Mouse (Mus musculus): ENCODE results near the gene L3hypdh. TPM values are rescaled to one million over a fixed set of nuclear protein-coding genes. Genes with fewer than 3 reads are reported as not detected.

Gene L3hypdh
- polyA plus RNA-seq, 2 experiments: 5.2 to 6.0 TPM

DNA sequence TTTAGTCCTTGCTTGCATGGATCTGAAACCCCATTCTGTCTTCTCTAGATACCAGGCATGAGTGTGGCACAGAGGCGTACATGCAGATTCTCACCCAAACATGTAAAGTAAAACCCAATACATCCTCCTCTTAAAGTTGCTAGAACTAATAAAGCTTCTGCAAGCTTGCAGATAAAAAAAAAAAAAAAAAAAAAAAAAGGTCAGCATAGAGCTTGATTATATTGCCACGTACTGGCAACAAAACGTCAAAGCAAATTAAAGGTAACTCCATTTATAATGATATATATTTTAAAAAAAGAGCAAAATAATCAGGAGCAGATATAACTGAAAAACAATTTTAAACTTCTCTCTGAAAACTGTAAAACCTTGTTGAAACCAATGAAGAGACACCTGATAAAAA lies 44.0 kb downstream of the L3hypdh start:
- Histone ChIP-seq H3K9me3 (ENCODE audit: control insufficient read depth, low read length) (no peaks in the 10 kb centered on the region), H3K4me3 (ENCODE audit: insufficient read depth in 1 of 2, low read depth in 2 of 2, low read length in 2 of 2) (no peak overlapping the region), H3K36me3 (replicated peaks; ENCODE audit: control insufficient read depth, insufficient read depth, low read depth) (no peaks in the 10 kb centered on the region), H3K4me1 (replicated peaks; ENCODE audit: control insufficient read depth in 2 of 2, insufficient read depth in 2 of 2, low read length in 1 of 2) (peaks cover 0 to 5% of the 10 kb centered on the region in 2 experiments; a peak in 2 of 4 replicates), H3K4me2 (ENCODE audit: low read depth) (no peak overlapping the region), H3K27ac (no peak overlapping the region), H3K27me3 (ENCODE audit: control insufficient read depth, insufficient read depth, low read length) (no peaks in the 10 kb centered on the region), H3K9ac (replicated peaks) (no peak overlapping the region)
- DNase-seq (ENCODE audit: low read depth in 3 of 3, low spot score in 3 of 3): no peak
- no peak for ATAC-seq (ENCODE audit: insufficient read depth)
- 69% methylated on average over 3 of the region's 3 CpGs for WGBS (ENCODE audit: insufficient replicate concordance)
- TF ChIP-seq CTCF (IDR thresholded peaks at IDR 0.05; ENCODE audit: low read depth) (no peak), EP300 (IDR thresholded peaks at IDR 0.05; ENCODE audit: low read depth) (no peak)

DNA sequence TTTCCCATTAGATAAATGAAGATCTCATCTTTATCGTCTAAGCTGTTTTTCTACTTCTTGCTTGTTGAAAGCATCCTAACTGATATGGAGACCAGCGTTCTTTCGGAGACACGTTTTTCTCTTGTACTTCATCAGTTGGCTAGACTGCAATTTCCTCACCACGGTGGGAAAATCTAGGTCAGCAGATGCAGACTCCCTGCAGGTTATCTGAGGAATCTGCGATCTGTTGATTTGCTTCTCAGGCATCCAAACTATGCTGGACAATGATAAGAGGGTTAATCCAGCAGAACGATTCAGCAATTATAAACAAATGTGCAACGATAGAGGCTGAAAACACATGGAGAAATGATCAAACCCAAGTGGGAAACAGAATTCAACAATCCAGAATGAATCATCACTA lies 45.7 kb downstream of the L3hypdh start:
- Histone ChIP-seq H3K27ac (no peak overlapping the region), H3K27me3 (ENCODE audit: control insufficient read depth, insufficient read depth, low read length) (no peaks in the 10 kb centered on the region), H3K9me3 (ENCODE audit: control insufficient read depth, low read length) (no peaks in the 10 kb centered on the region), H3K9ac (replicated peaks) (no peak overlapping the region), H3K4me2 (ENCODE audit: low read depth) (no peak overlapping the region), H3K36me3 (replicated peaks; ENCODE audit: control insufficient read depth, insufficient read depth, low read depth) (no peaks in the 10 kb centered on the region), H3K4me3 (ENCODE audit: insufficient read depth in 1 of 2, low read depth in 2 of 2, low read length in 2 of 2) (no peak overlapping the region), H3K4me1 (replicated peaks; ENCODE audit: control insufficient read depth in 2 of 2, insufficient read depth in 2 of 2, low read length in 1 of 2) (peaks cover 0 to 7% of the 10 kb centered on the region in 2 experiments; a peak in 2 of 4 replicates)
- 53% methylated on average over 8 of the region's 8 CpGs for WGBS (ENCODE audit: insufficient replicate concordance)
- no peak for TF ChIP-seq EP300 (IDR thresholded peaks at IDR 0.05; ENCODE audit: low read depth)
- no peak for TF ChIP-seq CTCF (IDR thresholded peaks at IDR 0.05; ENCODE audit: low read depth)
- ATAC-seq (ENCODE audit: insufficient read depth): no peak
- DNase-seq (ENCODE audit: low read depth in 3 of 3, low spot score in 3 of 3): no peak

DNA sequence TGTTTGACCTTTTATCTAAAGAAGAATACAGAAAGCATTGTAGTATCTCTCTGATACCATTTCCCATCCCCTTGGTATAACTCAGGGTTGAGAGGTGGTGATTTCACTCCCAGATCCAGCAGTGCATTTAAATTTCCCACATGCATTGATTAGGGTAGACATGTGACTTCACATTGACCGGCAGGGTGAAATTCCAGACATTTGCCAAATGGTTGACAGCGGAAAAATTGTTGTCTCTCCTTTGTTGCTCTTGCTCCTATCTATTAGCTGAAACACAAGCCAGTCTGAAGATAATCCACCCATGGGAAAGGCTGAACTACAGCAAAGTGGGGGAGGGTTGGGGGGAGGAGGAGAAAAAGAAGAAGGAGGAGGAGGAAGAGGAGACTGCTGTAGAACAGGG lies 46.4 kb downstream of the L3hypdh start:
- H3K4me3 ChIP-seq (ENCODE audit: insufficient read depth in 1 of 2, low read depth in 2 of 2, low read length in 2 of 2): no peak overlapping the region
- WGBS (ENCODE audit: insufficient replicate concordance): 47% methylated on average over 2 of the region's 2 CpGs
- no peaks in the 10 kb centered on the region for H3K27me3 ChIP-seq (ENCODE audit: control insufficient read depth, insufficient read depth, low read length)
- no peak overlapping the region for H3K9ac ChIP-seq (replicated peaks)
- no peaks in the 10 kb centered on the region for H3K36me3 ChIP-seq (replicated peaks; ENCODE audit: control insufficient read depth, insufficient read depth, low read depth)
- no peak overlapping the region for H3K27ac ChIP-seq
- H3K4me1 ChIP-seq (replicated peaks; ENCODE audit: control insufficient read depth in 2 of 2, insufficient read depth in 2 of 2, low read length in 1 of 2): peaks cover 0 to 7% of the 10 kb centered on the region in 2 experiments; a peak in 2 of 4 replicates
- TF ChIP-seq EP300 (IDR thresholded peaks at IDR 0.05; ENCODE audit: low read depth) (no peak), CTCF (IDR thresholded peaks at IDR 0.05; ENCODE audit: low read depth) (no peak)
- no peak overlapping the region for H3K4me2 ChIP-seq (ENCODE audit: low read depth)
- no peak for ATAC-seq (ENCODE audit: insufficient read depth)
- no peaks in the 10 kb centered on the region for H3K9me3 ChIP-seq (ENCODE audit: control insufficient read depth, low read length)
- no peak for DNase-seq (ENCODE audit: low read depth in 3 of 3, low spot score in 3 of 3)

DNA sequence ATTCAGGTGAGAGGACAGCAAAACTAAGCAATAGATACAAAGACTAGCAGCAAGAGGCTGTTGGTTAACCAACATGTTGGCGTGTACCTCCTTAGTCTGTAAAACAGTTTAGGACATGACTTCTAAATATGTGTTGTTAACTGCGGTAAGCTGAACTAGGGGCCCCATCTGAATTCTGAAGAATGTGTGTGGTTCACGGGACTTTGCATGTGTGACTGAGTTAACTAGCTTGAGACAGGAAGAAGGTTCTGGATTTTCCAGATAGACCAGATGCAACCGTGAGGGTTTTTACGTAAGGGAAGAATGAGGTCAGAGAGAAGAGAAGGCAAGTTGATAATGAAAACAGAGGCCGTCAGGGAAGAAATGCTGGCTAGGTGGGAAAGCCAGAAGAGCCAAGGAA lies 48.2 kb downstream of the L3hypdh start:
- Histone ChIP-seq H3K27me3 (ENCODE audit: control insufficient read depth, insufficient read depth, low read length) (no peaks in the 10 kb centered on the region), H3K4me2 (ENCODE audit: low read depth) (no peak overlapping the region), H3K4me3 (ENCODE audit: insufficient read depth in 1 of 2, low read depth in 2 of 2, low read length in 2 of 2) (no peak overlapping the region), H3K9me3 (ENCODE audit: control insufficient read depth, low read length) (no peaks in the 10 kb centered on the region), H3K36me3 (replicated peaks; ENCODE audit: control insufficient read depth, insufficient read depth, low read depth) (no peaks in the 10 kb centered on the region), H3K9ac (replicated peaks) (no peak overlapping the region), H3K27ac (no peak overlapping the region), H3K4me1 (replicated peaks; ENCODE audit: control insufficient read depth in 2 of 2, insufficient read depth in 2 of 2, low read length in 1 of 2) (peaks cover 0 to 7% of the 10 kb centered on the region in 2 experiments; a peak in 2 of 4 replicates)
- DNase-seq (ENCODE audit: low read depth in 3 of 3, low spot score in 3 of 3) (no peak), ATAC-seq (ENCODE audit: insufficient read depth) (no peak)
- TF ChIP-seq EP300 (IDR thresholded peaks at IDR 0.05; ENCODE audit: low read depth) (no peak), CTCF (IDR thresholded peaks at IDR 0.05; ENCODE audit: low read depth) (no peak)
- WGBS (ENCODE audit: insufficient replicate concordance): 58% methylated on average over 6 of the region's 6 CpGs

DNA sequence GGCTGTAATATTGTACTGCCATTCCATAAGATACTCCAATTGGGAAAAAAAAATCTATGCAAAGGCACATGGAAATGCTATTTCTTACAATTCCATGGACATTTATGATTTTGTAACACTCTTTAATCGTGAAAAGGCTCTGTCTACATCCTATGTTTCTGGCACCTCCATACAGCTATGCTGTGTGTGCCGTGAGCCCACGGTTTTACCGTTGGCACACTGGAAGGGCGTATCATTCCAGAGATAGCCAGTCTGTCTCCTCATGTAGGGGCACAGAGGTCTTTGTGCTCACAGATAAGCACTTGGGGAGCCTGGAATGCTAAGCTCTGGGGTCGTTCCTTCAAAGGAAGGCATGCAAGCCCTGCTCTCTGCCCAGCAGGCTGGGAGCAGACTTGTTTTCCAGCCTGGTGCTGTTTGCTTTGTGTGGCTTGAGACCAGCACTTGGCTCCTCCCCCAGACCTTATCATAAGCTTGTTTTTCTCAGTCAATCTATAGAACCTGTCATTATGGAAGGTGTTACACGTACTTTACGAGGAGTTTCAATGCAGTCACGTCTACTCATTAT lies 49.1 kb downstream of the L3hypdh start:
- no peak for DNase-seq (ENCODE audit: low read depth in 3 of 3, low spot score in 3 of 3)
- Histone ChIP-seq H3K9me3 (ENCODE audit: control insufficient read depth, low read length) (no peaks in the 10 kb centered on the region), H3K9ac (replicated peaks) (no peak overlapping the region), H3K4me1 (replicated peaks; ENCODE audit: control insufficient read depth in 2 of 2, insufficient read depth in 2 of 2, low read length in 1 of 2) (peaks cover 0 to 7% of the 10 kb centered on the region in 2 experiments; a peak in 2 of 4 replicates), H3K4me3 (ENCODE audit: insufficient read depth in 1 of 2, low read depth in 2 of 2, low read length in 2 of 2) (no peak overlapping the region), H3K27ac (no peak overlapping the region), H3K36me3 (replicated peaks; ENCODE audit: control insufficient read depth, insufficient read depth, low read depth) (no peaks in the 10 kb centered on the region), H3K27me3 (ENCODE audit: control insufficient read depth, insufficient read depth, low read length) (no peaks in the 10 kb centered on the region), H3K4me2 (ENCODE audit: low read depth) (no peak overlapping the region)
- ATAC-seq (ENCODE audit: insufficient read depth): no peak
- 44% methylated on average over 9 of the region's 9 CpGs for WGBS (ENCODE audit: insufficient replicate concordance)
- TF ChIP-seq CTCF (IDR thresholded peaks at IDR 0.05; ENCODE audit: low read depth): no peak
- no peak for TF ChIP-seq EP300 (IDR thresholded peaks at IDR 0.05; ENCODE audit: low read depth)
